Mouse (Mus musculus) stomach, postnatal 0 days (tissue): ENCODE results near the gene Bst2. TPM values are rescaled to one million over a fixed set of nuclear protein-coding genes. Genes with fewer than 3 reads are reported as not detected.

Experiments
- ATAC-seq: fragments of 200-750 bp; cut with Nextera tagmentation; 2 replicates; pipeline ENCODE4 v1.8.0; 2017; ENCODE audit not compliant: low FRiP score, low TSS enrichment
- DNase-seq: peaks from one replicate; pipeline ENCODE4 v3.0.0-alpha.2; 2016; ENCODE audit warnings: low spot score
- H3K27ac ChIP-seq: fragments of 300-500 bp; sonication (generic); replicated peaks from 2 replicates; pipeline ENCODE4 v1.5.1; 2014; ENCODE audit warnings: mild to moderate bottlenecking, control low read depth
- H3K27me3 ChIP-seq: fragments of 300-500 bp; sonication (generic); 2 replicates; pipeline ENCODE4 v1.6.1; 2014; ENCODE audit warnings: low read length; ENCODE audit not compliant: control insufficient read depth, insufficient read depth
- H3K36me3 ChIP-seq: fragments of 300-500 bp; sonication (generic); 2 replicates; pipeline ENCODE4 v1.6.1; 2014; ENCODE audit warnings: low read length, mixed read lengths; ENCODE audit not compliant: control insufficient read depth, insufficient read depth
- H3K4me1 ChIP-seq: fragments of 300-500 bp; sonication (generic); replicated peaks from 2 replicates; pipeline ENCODE4 v1.6.1; 2014; ENCODE audit warnings: antibody characterized with exemption; ENCODE audit not compliant: control insufficient read depth, insufficient read depth
- H3K4me2 ChIP-seq: fragments of 300-500 bp; sonication (generic); replicated peaks from 2 replicates; pipeline ENCODE4 v1.6.1; 2014; ENCODE audit warnings: low read depth, mild to moderate bottlenecking, control low read depth, moderate library complexity
- H3K4me3 ChIP-seq: fragments of 300-500 bp; sonication (generic); 2 replicates; pipeline ENCODE4 v1.5.1; 2014; ENCODE audit warnings: low read depth, low read length, control low read depth
- H3K9ac ChIP-seq: fragments of 300-500 bp; sonication (generic); 2 replicates; pipeline ENCODE4 v1.6.1; 2014; ENCODE audit warnings: mild to moderate bottlenecking, low read length, control low read depth, mixed read lengths
- H3K9me3 ChIP-seq: fragments of 300-500 bp; sonication (generic); 2 replicates; pipeline ENCODE4 v1.6.1; 2016; ENCODE audit warnings: low read length; ENCODE audit not compliant: control insufficient read depth
- CTCF ChIP-seq: IDR thresholded peaks from 2 replicates; pipeline ENCODE4 v1.5.1; 2016; ENCODE audit warnings: antibody characterized with exemption, low read depth, mild to moderate bottlenecking, moderate library complexity
- EP300 ChIP-seq: optimal IDR thresholded peaks from 2 replicates; pipeline ENCODE3; 2016; ENCODE audit warnings: antibody characterized with exemption
- WGBS: fragments of 180-500 bp; shearing (Covaris S2); extraction: QIAGEN DNeasy Blood & Tissue Kit; methylation state at CpG from one replicate; pipeline ENCODE4 v1.1.7; 2014; 5-methylcytosine and 5-hydroxymethylcytosine counted together
- polyA plus RNA-seq: library from polyadenylated mRNA; unstranded; fragments of >200 nt; fragmentation: Nextera tagmentation; extraction: Ambion mirVana; gene quantifications from 2 replicates; pipeline ENCODE4 v1.2.1, GENCODE M21; 2015

Bst2 gene
- polyA plus RNA-seq, 1 experiment from 2014 or later, result 34.2 TPM

DNA sequence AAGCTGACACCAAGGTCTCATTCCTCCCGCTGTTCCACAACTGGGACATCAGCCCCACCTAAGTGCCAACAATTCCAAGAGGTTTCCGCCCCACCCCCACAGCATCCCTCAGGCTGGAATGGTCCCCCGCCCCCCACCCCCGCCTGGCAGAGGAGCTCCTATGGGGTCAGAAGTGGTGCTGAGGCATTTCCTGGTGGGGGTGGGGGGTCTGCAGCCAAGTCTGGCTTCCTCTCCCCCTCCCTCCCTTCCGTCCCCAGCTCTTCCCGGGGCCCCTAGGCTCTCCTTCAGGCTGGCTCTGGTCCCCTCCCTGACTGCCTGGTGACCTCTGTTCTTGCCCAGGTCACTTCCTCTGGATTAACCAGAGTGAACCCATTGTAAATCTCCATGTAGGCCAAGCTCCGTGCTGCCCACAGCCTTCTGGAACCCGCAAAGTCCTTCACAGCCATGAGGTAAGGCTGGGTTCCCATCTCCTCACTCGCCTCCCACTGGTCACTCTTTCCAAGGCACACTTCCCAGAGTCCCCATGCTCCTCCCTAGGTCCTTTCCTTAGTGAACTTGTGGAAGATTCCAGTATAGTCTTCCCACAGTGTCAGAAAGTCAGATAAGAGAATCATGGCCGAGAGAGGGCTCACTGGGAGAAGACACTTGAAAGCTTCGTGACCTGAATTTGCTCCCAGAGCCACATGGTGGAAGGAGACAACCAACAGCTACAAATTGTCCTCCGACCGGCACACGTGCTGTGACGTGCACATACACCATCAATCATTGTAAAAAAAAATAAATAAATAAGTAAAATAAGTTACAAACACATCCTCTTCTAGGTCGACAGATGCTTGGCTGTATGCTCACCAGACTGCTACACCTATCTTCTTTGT lies 38.2 kb downstream of the Bst2 start:
- 31% methylated on average over 15 of the region's 16 CpGs for WGBS
- no peaks in the 10 kb centered on the region for H3K36me3 ChIP-seq
- peak overlapping the region; percentile 8; the same call in 1 of the 2 replicates for H3K4me2 ChIP-seq
- H3K9me3 ChIP-seq, result no peaks in the 10 kb centered on the region
- H3K4me3 ChIP-seq, result no peak overlapping the region
- no peak overlapping the region for H3K9ac ChIP-seq
- TF ChIP-seq EP300 (no peak), CTCF (no peak)
- H3K27ac ChIP-seq, result 0 out of 2 replicates have a peak overlapping the region, but pooled peaks have one; percentile 41
- no peak for DNase-seq
- H3K27me3 ChIP-seq, result no peaks in the 10 kb centered on the region
- no peak for ATAC-seq
- no peaks in the 10 kb centered on the region; the same call in 1 of the 2 replicates for H3K4me1 ChIP-seq

DNA sequence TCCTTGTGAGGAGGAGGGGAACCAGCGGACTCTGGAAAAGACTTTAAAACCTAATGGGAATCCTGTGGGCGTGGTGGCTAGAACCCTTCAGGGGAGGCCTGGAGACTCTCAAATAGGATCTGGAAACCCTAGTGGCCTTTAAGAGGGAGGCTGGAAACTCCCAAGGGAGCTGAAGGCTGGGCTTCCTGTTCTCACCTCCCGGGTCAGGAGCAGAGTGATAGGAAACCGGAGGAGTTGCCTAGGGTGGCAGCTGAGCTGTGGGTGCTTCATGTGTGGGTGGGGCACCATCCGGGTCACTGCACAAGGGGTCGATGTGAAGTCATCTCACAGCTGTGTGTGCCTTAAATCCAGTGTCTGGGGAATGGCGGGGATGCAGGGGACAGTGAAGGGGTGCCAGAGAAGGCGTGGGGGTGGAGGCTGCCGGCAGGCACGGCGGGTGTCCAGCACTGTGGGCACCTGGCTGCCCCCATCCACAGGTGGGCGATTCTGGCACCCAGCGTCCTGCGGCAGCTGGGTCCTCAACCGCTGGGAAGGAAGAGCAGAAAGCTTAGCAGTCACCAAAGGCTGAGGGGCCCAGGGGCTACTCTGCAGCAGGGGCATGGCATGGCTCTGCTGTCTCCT lies 39.3 kb downstream of the Bst2 start:
- Histone ChIP-seq H3K27me3 (no peaks in the 10 kb centered on the region), H3K4me2 (no peak overlapping the region), H3K27ac (peak overlapping the region; percentile 65; the same call in 1 of the 2 replicates), H3K4me3 (no peak overlapping the region), H3K9me3 (no peaks in the 10 kb centered on the region), H3K36me3 (no peaks in the 10 kb centered on the region), H3K4me1 (no peaks in the 10 kb centered on the region; the same call in 1 of the 2 replicates), H3K9ac (peak overlapping the region; percentile 35; the same call in 1 of the 2 replicates)
- ATAC-seq, result no peak
- TF ChIP-seq EP300 (no peak), CTCF (no peak)
- 22% methylated on average over 14 of the region's 15 CpGs for WGBS
- DNase-seq, result no peak

DNA sequence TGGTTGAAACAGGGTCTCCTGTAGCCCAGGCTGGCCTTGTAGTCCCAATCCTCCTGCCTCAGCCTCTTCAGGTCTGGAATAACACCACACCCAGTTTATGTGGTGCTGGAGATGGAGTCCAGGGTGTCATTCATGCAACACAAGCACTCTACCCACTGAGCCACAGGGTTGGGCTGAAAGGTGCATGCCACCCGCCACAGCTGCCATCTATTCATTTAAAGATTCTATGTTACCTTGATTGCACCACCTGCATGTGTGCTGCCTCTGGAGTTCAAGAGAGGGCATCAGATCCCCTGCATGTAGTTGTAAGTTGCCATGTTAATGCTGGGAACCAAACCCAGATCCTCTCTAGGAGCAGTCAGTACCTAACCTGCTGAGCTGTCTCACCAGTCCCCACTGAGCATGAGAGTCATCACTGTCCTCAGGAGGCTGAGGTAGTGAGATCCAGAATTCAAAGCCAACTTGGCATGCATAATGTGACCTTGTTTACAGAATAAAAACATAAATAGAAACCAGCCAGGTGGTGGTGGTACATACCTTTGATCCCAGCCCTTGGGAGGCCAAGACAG lies 40.1 kb downstream of the Bst2 start:
- Histone ChIP-seq H3K27me3 (no peaks in the 10 kb centered on the region), H3K4me1 (no peaks in the 10 kb centered on the region; the same call in 1 of the 2 replicates), H3K9me3 (no peaks in the 10 kb centered on the region), H3K4me3 (no peak overlapping the region), H3K4me2 (no peak overlapping the region), H3K9ac (no peak overlapping the region), H3K36me3 (peaks cover 4% of the 10 kb centered on the region; the same call in 1 of the 2 replicates), H3K27ac (peak overlapping the region; percentile 61)
- 78% methylated on average over 1 of the region's 1 CpGs for WGBS
- no peak for DNase-seq
- no peak for ATAC-seq
- TF ChIP-seq EP300, result no peak

DNA sequence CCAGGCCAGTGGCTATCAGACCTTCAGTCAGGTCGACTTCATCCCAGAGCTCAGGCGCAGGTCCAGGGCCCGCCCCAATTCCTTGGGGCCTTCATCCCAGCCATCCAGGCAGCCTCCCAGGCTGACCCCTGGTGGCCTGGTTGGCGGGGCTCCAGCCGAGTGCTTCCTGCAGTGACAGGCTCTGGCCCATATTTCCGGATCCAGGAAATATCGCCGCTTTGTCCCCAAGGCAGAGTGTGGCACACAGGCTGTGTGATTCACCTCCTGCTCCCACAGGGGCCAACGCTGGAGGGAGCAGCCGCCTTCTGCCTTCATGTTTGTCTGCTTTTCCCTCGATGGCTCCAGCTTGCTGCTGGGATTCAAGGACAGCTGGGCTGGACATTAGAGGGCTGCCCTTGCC lies 40.8 kb downstream of the Bst2 start:
- DNase-seq (peak; percentile 64), ATAC-seq (peak; percentile 53; the same call in 1 of the 2 replicates)
- Histone ChIP-seq H3K4me1 (no peaks in the 10 kb centered on the region; the same call in 1 of the 2 replicates), H3K27ac (peak overlapping the region; percentile 61), H3K9ac (no peak overlapping the region; the same call in 1 of the 2 replicates), H3K27me3 (no peaks in the 10 kb centered on the region), H3K36me3 (peaks cover 6% of the 10 kb centered on the region; the same call in 1 of the 2 replicates), H3K9me3 (no peaks in the 10 kb centered on the region), H3K4me3 (no peak overlapping the region), H3K4me2 (no peak overlapping the region)
- TF ChIP-seq CTCF (peak; percentile 54), EP300 (no peak)
- 25% methylated on average over 11 of the region's 11 CpGs for WGBS

DNA sequence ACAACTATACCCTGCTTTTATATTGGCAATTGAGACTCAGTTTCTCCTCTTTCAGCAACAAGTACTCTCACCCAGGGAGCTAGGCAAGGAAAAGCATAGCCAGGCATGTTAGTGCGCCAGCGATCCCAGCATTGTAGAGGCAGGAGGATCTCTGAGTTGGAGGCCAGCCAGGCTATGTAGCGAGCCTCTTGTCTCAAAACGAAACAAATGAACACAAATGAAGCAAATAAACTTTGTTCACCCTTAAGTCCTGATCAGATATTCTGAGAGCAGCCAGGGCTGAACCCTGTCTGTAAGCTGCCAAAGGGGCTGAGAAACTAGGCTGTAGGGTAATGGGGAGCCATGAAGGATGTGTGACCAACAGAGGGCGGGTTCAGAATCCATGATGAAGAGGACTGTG lies 41.4 kb downstream of the Bst2 start:
- Histone ChIP-seq H3K36me3 (peaks cover 6% of the 10 kb centered on the region; the same call in 1 of the 2 replicates), H3K9me3 (no peaks in the 10 kb centered on the region), H3K4me1 (no peaks in the 10 kb centered on the region; the same call in 1 of the 2 replicates), H3K27me3 (no peaks in the 10 kb centered on the region), H3K9ac (no peak overlapping the region), H3K4me2 (no peak overlapping the region), H3K4me3 (no peak overlapping the region), H3K27ac (peak overlapping the region; percentile 61)
- no peak for TF ChIP-seq EP300
- DNase-seq (no peak), ATAC-seq (no peak)
- 76% methylated on average over 5 of the region's 5 CpGs for WGBS
